Mouse (Mus musculus) embryonic fibroblast, embryonic 13.5 days (primary cell): Measurements from ENCODE around the gene Elovl2.

Experiments
- CTCF ChIP-seq: IDR thresholded peaks from 2 replicates; pipeline ENCODE4 v1.5.1; 2011; ENCODE audit warnings: mild to moderate bottlenecking, control low read depth, low read length, moderate library complexity, borderline replicate concordance; ENCODE audit not compliant: insufficient read depth
- POLR2A ChIP-seq: IDR thresholded peaks from 2 replicates; pipeline ENCODE4 v1.6.1; 2011; ENCODE audit warnings: low read depth, mild to moderate bottlenecking, control low read depth, low read length, moderate library complexity

- TF ChIP-seq POLR2A (no peak), CTCF (no peak)
Measured at GRCm38 (mm10) chr13:41195640-41196333, 24.4 kb downstream of the Elovl2 start.
